ENCODE assay signal across 20 mouse cellular contexts in genomic region chr9:103548606-103549005, GRCm38 (mm10).
DNase-seq lines count a peak whose midpoint lies in the region; ATAC-seq and TF ChIP-seq lines count a peak whose summit lies in the region.
"Had no signal": no experiment of that assay in that cellular context is flagged by ENCODE, and none has a peak within 500 bp of the region (broad histone marks: within the 10 kb centered on the region; RNA-seq: fewer than 3 reads in every experiment).

No protein-coding gene starts in this region.

- 78% methylated on average over 3 of the region's 3 CpGs for WGBS in lung, embryonic 14.5 days
- 85% methylated on average over 3 of the region's 3 CpGs for WGBS in heart, embryonic 11.5 days (ENCODE audit: insufficient replicate concordance)

- no peaks in the 10 kb centered on the region for H3K9me3 ChIP-seq in lung, embryonic 14.5 days (ENCODE audit: low read depth, low read length)
- no peaks in the 10 kb centered on the region for H3K9me3 ChIP-seq in heart, embryonic 11.5 days (replicated peaks; ENCODE audit: control insufficient read depth, low read length)
- H3K9me3 ChIP-seq: embryonic facial prominence, embryonic 10.5 days; heart, embryonic 12.5 days; hindbrain, embryonic 10.5 days; intestine, embryonic 15.5 days had no signal

- H3K27ac ChIP-seq in lung, embryonic 14.5 days (ENCODE audit: low read depth) = no peak overlapping the region
- no peak overlapping the region for H3K27ac ChIP-seq in heart, embryonic 11.5 days (ENCODE audit: low read depth, low read length)
- H3K27ac ChIP-seq: embryonic facial prominence, embryonic 10.5 days; heart, adult 2 months; hindbrain, embryonic 10.5 days; intestine, embryonic 15.5 days had no signal

- no peak for TF ChIP-seq CTCF in lung, embryonic 14.5 days (IDR thresholded peaks at IDR 0.05; ENCODE audit: low read depth)

- ATAC-seq in cerebellum, adult (ENCODE audit: insufficient number of reproducible peaks, low FRiP score, low TSS enrichment) = peak; percentile 34; the same call in 1 of the 2 replicates
- no peak for ATAC-seq in lung, embryonic 14.5 days (ENCODE audit: insufficient read depth)
- no peak for ATAC-seq in heart, embryonic 11.5 days (replicated peaks; ENCODE audit: insufficient number of reproducible peaks, low FRiP score, low TSS enrichment)
- ATAC-seq: CD4-positive, CD25-positive, alpha-beta regulatory T cell, adult 4 months; forebrain, embryonic 14.5 days; intestine, embryonic 15.5 days had no signal

- H3K36me3 ChIP-seq in lung, embryonic 14.5 days (ENCODE audit: insufficient read depth) = no peaks in the 10 kb centered on the region
- H3K36me3 ChIP-seq in heart, embryonic 11.5 days (ENCODE audit: control insufficient read depth, insufficient read depth, low read length) = no peaks in the 10 kb centered on the region
- H3K36me3 ChIP-seq: embryonic facial prominence, embryonic 10.5 days; G1E; heart, embryonic 12.5 days; hindbrain, embryonic 10.5 days; intestine, embryonic 15.5 days had no signal

- no peaks in the 10 kb centered on the region for H3K27me3 ChIP-seq in lung, embryonic 14.5 days (ENCODE audit: insufficient read depth, low read length)
- no peaks in the 10 kb centered on the region for H3K27me3 ChIP-seq in heart, embryonic 11.5 days (ENCODE audit: control insufficient read depth, insufficient read depth, low read length)
- H3K27me3 ChIP-seq: heart, embryonic 12.5 days; intestine, embryonic 15.5 days had no signal

- H3K4me3 ChIP-seq in lung, embryonic 14.5 days (ENCODE audit: low read depth, low read length) = no peak overlapping the region
- H3K4me3 ChIP-seq in heart, embryonic 11.5 days (ENCODE audit: low read depth, low read length) = no peak overlapping the region
- H3K4me3 ChIP-seq: embryonic facial prominence, embryonic 10.5 days; heart, adult 2 months; heart, embryonic 12.5 days; hindbrain, embryonic 10.5 days; intestine, embryonic 15.5 days had no signal

- H3K4me1 ChIP-seq in lung, embryonic 14.5 days (ENCODE audit: insufficient read depth) = no peaks in the 10 kb centered on the region
- H3K4me1 ChIP-seq in heart, embryonic 11.5 days (ENCODE audit: control insufficient read depth, insufficient read depth, low read length) = peaks cover 5% of the 10 kb centered on the region
- H3K4me1 ChIP-seq: intestine, embryonic 15.5 days had no signal

- H3K9ac ChIP-seq in lung, embryonic 14.5 days = no peak overlapping the region
- no peak overlapping the region for H3K9ac ChIP-seq in heart, embryonic 11.5 days (ENCODE audit: low read depth, low read length)
- H3K9ac ChIP-seq: heart, embryonic 12.5 days; intestine, embryonic 15.5 days had no signal

- no peak for DNase-seq in cerebellum, postnatal 4 days (ENCODE audit: low spot score in 2 of 2)
- DNase-seq in lung, embryonic 14.5 days = peak; percentile 16
- no peak for DNase-seq in lung, postnatal 14 days
- peak; percentile 82 for DNase-seq in cerebellum, adult 11-12 months
- DNase-seq in cerebellum, adult 9-10 months = peak; percentile 95
- no peak for DNase-seq in urinary bladder, adult 18-20 months (ENCODE audit: low spot score in 2 of 2)
- DNase-seq: adrenal gland, postnatal 10 days; B cell, adult 2 months; gastrocnemius, postnatal 14 days; heart, adult 2 months had no signal

- H3K4me2 ChIP-seq in lung, embryonic 14.5 days = no peak overlapping the region
- H3K4me2 ChIP-seq in heart, embryonic 11.5 days = no peak overlapping the region
- H3K4me2 ChIP-seq: heart, embryonic 12.5 days; hindbrain, embryonic 14.5 days; intestine, embryonic 15.5 days had no signal

Comparison
In these comparisons a context has a peak if more than half of its experiments do, and no peak if none do; other contexts are left out.
1. DNase-seq: peak in lung, embryonic 14.5 days (single experiment), cerebellum, adult 11-12 months (single experiment) and cerebellum, adult 9-10 months (single experiment); none in cerebellum, postnatal 4 days (0 of 2), lung, postnatal 14 days (single experiment) and urinary bladder, adult 18-20 months (0 of 2).